Mouse (Mus musculus) lung, postnatal 0 days (tissue): Measurements from ENCODE around the gene Hba-a1.

Experiments
- CTCF ChIP-seq: IDR thresholded peaks from 2 replicates; pipeline ENCODE4 v1.5.1; 2016; ENCODE audit warnings: antibody characterized with exemption, mild to moderate bottlenecking
- EP300 ChIP-seq: IDR thresholded peaks from 2 replicates; pipeline ENCODE4 v1.6.1; 2016; ENCODE audit warnings: antibody characterized with exemption, mild to moderate bottlenecking, control low read depth

- TF ChIP-seq CTCF (no peak), EP300 (no peak)
These were observed 49.9 kb downstream of the Hba-a1 start for GRCm38 (mm10) chr11:32333235-32333634.
